Mouse (Mus musculus) retina, adult 2 months (tissue): Measurements from ENCODE around the gene Tmem219.
A peak's percentile ranks its signal among the peaks of the same experiment; 100 is the strongest.
"Not testable (repeated sequence)": the region's sequence is repeated elsewhere in the genome, so short reads cannot be mapped to it uniquely, and the experiment has no call there.

Experiments used
- DNase-seq: peaks from one replicate; pipeline ENCODE4 v3.0.0-alpha.2; 2012; ENCODE audit warnings: low read depth, low spot score

Tmem219 gene

DNA sequence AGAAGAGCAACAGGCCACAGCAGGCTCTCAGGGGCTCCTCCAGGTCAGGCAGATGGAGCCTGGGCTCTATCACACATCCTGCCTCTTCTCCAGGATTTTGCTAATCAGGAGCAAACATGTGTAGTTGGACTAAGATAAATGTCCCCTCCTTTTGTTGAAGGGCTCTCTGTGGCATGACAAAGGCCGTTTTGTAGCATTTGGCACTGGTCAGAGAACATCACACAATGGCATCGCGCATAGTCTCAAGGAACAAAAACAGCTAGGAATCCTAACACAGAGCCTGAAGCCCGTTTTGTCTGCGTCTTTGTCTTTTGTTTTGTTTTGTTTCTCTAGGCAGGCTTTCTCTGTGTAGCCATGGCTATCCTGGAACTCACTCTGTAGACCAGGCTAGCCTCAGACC lies 1.3 kb upstream of the Tmem219 start:
- no peak for DNase-seq

DNA sequence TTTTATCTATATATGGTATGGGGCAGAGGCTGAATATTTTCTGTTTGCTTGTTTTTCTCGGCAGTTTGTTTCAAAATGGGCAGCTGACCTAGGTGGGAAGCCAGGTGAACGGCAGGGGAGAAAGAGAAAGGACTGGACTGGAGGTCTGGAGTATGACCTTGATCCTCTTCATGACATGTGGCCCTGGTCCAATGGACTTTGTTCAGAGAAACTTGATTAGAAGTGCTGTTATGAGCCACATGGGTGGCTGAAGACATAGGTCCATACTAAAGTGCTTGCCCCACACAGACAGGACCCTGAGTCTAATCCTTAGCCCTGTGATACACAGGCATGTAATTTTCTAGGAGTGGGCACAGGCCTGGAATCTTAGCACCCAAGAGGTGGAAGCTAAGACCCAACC lies 1.2 kb downstream of the Tmem219 start:
- no peak for DNase-seq

DNA sequence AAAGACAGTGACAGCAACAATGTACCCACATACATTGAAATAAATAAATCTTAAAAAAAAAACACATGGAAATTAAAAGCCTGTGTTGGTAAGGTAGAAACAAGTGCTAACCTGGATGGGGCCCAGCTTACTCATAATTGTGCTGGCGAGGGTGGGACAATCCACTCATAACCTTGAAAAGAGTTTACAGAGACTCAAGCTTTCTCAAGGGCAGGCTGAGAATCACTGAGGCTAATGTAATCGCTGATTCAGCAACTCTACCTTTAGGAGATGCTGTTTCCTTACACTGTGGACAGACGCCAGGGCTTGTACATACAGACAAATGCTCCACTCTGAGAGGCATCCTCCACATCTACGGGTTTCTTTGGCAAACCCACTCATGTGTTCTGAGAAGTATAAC lies 2.7 kb downstream of the Tmem219 start:
- DNase-seq = no peak

DNA sequence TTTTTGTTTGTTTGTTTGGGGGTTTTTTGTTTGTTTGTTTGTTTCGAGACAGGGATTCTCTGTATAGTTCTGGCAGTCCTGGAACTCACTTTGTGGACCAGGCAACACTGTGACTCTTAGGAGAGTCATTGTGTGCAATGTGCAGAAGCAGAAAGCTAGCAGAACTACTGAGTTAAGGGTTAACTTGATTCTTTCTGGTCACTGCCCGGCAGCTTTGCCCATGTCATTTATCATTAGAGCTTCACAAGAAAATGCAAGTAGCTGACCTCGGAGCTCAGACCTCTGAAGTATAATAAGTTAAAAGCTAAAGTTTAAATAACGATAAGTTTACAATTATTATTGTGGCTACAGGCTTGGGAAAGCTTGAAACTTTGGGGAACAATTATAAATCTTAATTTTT lies 4.4 kb downstream of the Tmem219 start:
- DNase-seq = not testable (repeated sequence)

DNA sequence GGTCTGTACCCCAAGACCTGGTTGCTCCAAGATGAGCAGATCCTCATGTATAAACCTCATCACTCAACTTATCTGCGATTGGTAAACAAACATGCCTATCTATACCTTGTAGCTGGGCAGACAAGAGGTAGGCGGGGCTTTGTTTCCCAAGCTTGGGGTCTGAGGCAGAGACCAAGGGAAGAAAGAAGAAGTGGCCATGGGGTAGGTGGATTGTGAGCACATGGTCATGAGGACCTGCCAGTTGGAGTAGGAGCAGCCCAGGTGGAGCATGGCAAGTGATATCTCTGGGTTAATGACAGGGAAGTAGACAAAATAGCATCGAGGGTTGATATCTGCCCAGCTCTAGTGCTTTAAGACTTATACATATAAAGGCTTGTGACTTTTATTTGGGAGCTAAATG lies 7.9 kb downstream of the Tmem219 start:
- no peak for DNase-seq

DNA sequence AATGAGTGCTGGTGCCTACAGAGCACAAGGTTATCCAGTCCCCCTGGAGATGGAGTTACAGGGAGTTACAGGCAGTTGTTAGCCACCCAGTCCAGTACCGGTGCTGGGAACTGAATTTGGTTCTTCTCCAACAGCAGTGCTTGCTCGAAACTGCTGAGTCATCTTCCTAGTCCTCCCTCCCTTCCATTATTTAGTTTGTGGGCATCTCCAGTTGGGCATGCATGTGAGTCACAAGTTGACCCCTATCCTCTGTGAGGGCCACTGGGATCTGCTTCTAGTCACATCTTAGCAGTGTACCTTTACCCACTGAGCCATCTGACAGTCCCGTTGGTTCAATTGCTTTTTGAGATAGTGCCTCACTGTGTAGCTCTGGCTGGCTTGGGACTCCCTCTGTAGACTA lies 17.1 kb downstream of the Tmem219 start:
- no peak for DNase-seq

DNA sequence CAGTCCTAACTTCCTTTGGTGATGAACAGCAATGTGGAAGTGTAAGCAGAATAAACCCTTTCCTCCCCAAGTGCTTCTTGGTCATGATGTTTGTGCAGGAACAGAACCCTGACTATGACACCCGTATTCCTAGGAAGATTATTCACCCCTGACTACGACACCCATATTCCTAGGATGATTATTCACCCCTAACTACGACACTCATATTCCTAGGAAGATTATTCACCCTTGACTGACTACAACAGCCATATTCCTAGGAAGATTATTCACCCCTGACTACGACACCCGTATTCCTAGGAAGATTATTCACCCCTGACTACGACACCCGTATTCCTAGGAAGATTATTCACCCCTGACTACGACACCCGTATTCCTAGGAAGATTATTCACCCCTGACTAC lies 22.9 kb downstream of the Tmem219 start:
- DNase-seq = not testable (repeated sequence)

DNA sequence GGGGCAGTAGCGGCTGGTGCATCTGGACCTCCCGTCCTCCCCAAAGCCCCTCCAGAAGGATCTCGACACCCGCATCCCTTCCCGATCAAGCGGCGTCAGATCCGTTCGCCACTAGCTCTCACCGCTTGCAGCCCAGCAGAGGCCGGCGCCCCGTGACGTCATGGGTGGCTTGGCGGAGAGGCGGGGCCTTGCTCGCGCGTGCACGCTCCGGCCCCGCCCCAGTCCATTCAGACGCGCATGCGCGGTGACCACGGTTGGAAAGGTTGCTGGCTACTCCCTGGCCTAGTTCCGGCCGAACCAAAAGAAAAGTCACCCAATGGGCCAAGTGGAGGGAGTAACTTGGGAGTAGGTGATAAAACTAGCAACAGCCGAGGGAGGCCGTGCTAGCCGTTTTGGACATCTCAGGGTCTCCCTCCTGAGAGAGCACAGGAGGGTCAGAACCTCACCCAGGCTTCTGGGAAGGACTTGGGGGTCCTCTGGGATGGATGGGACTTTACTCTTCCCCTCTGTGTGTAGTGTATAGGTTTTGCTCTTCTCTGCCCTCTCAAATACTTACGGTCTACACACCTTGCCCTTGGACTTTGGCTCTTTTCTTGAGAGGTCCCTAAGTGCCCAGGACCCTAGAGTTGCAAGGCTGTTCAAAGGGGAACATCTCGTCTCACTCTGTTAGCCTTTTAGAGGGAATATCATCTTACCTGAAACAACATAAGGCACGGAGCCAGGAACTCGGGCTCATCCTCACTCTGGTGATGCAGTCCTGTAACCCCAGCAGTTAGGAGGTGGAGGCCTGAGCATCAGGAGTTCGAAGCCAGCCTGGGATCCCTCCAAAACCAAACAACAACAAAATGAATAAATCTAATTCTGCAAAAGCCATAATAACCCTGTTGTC lies 24.4 kb downstream of the Tmem219 start:
- peak; percentile 88 for DNase-seq

DNA sequence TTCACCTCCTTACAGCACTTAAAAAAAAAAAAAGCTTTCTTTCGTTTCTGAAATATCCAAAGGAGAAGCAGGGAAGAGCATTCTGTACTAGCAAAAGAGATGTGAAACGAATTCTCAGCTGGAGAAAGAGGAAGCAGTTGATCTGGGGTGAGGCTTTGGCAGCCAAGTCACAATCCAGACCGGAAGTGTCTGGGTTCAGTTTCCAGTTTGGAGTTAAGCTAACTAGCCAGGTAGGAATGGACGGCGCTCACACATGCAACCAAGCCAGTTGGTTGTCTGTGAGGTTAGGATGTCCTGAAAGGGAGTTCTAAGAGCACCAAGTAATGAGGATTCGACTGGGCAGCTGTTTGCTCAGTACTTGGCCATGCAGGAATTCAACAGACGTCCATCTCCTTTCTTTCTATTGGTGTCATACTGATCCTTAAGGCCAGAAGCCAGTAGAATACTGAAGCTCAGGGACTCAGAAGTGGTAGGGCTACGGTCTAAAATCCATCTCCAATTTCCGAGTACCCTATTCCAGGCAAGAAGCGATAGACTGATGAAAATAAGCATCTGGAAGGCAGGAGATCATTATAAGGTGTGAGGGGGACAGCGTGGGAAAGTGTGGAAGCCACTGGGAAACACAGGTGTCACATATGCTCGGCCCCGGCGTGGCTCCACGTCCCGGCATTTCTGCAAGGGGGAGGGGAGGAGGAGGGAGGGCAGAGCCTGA lies 25.2 kb downstream of the Tmem219 start:
- DNase-seq = no peak

DNA sequence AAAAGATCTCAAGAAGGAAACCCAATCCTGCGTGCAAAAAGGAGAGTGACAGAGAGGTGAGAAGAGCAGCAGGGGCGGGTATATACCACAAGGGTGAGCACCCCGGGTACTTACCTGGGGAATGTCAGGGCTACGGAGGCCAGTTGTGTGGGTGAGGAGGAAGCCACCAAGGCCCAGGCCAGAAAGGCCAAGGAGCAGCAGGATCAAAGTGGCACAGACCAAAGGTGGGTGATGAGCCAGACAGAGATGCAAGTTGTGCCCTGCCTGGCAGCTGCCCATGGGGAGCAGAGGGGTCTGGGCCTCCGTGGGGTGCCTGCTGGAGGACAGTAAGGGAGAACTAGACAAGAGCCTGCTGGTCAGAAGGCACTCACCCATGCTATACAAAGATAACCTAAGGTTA lies 25.8 kb downstream of the Tmem219 start:
- no peak for DNase-seq

DNA sequence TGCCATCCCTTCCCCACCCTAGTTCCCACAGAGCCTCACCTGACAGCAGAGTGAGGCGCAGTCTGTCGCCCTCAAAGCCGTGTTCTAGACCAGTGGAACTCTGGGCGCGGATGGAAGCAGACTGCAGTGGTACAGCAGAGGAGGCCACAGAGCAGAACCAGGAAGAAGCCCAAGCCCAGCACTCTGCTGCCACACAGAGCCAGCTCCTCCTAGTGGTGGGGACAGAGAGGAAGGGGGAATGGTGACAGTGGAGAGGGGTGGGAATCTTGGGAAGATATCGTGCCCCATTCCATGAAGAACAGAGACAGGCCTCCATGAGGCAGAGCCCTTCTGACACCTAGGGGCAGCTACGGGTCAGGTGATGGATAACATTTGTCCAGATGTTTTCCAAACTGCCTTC lies 33.9 kb downstream of the Tmem219 start:
- no peak for DNase-seq

DNA sequence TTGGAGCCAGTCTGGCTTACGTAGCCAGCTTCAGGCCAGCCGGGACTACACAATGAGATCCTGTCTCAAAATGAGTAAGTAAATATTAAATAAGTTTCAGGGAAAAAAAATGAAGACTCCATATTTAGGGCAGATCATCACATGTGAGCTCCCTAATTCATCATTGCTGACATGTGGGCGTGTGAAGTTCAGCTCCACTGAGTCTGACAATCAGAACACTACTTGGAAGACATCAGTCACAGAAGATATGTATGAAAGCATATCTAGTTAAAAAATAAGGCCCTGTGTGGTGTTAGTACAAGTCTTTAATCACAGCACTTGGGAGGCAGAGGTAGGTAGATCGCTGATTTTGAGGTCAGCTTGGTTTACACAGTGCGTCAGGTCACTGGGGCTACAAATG lies 35.4 kb downstream of the Tmem219 start:
- DNase-seq = no peak

DNA sequence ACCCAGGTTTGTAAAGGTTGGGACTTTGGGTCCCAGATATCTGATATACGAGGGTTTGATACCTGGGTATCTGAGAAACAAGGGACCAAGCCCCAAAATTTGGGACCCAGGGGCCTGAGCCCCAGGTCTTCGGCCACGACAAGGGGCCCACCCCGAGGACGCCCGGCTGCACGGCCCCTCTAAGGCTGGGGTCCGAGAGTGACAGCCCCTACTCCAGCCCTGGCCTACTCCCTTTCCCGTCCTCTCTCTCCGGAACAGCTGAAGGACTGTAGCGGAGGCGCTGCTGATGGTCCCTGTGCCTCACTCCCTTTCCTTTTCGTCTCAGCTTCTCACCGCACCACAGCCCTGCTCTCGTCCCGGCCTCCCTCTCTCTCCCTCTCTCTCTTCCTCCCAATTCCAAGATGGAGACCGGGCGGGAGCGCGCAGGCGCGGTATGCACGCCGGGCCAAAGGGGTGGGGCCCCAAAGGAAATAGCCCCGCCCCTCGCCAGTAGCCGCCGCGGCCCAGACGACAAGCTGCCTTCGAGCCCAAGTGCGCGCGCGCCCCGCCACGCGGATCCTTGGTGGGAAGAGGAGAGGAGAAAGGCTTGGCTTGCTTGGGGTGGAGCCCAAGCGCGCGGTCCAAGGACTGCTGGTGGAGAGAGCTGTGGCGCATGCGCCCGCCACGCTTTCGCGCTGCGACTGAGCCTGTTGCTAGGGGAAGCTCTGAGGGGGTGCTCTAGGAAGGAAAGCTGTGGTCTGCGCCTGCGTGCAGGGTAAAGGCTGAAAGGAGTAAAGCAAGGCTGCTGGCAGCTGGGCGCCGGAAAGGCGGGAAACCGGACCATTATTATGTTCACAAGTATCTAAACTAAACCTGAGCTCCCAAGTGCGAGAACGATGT lies 38.2 kb downstream of the Tmem219 start, which contains the start of gene Taok2:
Gene Taok2 (minus strand): TSS at position 418 of the 879 bp plus-strand sequence.
- peak; percentile 87 for DNase-seq

DNA sequence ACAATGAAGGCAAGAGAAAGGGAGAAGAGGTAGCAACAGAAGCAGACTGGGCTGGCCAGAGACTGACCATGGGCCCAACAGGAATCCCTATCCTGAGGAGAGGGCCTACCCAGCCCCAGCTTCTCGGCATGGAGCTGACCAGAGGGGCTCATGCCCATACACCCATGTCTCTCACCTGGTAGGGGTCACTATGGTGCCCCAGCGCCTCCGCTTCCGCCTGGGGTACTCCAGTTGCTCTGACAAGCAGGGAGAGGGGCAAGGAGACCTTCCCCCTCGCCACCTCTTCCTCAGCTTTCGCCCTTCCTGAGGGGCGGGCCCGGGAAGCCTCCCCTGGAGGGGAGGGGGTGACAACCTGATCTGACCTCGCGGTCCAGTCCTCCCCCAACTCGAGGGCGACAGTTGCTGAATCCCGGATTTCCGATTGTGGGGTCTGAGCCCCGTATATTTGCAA lies 39.0 kb downstream of the Tmem219 start:
- no peak for DNase-seq

DNA sequence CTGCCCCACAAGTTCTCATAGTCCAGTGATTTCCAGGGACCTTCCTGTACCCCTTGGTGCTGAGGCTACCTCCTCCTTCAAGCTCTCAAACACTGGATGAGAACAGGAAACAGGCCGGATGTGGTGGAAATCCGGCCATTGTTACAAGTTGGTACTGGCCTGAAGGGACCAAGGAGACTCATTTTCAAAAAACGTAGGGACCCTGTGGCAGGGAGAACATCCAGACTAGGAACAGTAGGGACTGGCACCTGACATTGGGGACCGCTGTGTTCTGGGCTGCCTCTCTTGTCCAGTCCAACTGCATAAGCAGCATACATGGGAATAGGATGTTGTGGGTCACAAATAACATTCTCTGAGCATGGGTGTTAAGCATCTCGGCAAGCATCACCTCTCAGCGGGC lies 41.7 kb downstream of the Tmem219 start:
- no peak for DNase-seq

DNA sequence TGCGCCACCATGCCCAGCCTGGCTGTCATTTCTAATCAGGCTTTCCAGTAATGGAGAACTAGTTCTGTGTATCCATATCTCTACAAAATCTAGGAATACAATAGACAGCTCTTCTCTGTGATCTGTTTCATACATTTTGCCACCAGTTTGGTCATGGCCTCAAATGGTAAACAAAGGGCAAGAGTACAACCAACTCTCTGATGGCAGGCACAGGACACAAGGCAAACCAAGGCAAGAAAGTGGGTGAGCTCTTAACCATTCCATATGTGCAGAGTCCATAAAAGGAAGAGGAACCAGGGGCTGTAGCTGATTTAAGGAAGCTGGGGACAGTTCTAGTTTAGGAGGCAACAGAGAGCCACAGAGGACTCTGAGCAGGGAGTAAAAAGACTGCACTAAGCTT lies 45.5 kb downstream of the Tmem219 start:
- DNase-seq = no peak

DNA sequence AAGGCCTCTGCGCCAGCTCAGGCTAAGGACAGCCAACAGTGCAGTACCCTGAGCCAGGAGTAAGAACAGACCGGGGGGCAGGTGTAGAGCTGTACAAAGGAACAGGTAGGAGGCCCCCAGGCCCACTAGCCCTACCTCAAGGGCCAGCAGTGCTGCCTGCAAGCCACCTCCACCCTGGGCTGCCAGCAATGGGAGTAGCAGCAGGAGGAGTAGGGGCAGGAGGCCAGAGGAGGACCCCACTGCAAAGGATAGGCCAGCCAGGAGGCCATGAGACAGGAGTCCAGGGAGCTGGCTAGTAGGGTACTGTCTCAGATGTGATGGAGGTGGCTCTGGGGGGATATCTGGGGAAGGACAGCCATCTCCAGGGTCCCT lies 52.2 kb downstream of the Tmem219 start:
- no peak for DNase-seq

DNA sequence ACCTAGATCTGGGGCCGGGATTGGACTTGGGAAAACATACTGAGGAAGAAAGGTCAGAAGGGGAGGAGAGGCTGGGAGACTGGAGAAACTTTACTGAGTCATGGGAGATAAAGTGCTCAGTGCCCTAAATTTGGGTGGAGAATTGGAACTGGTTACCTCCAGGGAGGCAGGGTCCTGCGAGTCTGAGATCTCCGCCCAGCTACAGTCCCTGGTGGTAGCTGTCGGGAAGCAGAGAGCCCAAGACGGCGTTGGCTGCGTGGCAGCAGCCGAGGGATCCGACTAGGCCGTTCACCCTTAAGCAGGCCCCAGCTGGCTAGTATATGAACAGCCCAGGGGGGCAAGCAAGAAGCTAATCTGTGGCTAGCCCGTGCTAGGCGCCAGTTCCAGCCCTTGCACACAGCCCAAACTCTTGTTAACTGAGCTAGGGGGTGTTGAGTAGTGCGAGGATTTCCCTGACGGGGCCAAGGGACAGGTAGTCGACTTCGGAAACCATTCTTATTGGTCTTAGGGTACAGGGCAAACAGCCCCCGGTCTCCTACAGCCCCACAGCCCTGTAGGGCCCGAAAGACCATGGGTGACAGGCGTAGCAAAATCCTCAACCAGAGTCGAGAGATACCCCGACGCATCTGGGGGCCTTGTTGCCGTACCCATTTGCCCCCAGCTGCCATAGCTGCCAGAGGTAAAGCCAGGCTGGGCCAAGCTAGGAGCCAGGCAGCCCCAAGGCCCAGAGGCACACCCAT lies 52.8 kb downstream of the Tmem219 start:
- DNase-seq = no peak

DNA sequence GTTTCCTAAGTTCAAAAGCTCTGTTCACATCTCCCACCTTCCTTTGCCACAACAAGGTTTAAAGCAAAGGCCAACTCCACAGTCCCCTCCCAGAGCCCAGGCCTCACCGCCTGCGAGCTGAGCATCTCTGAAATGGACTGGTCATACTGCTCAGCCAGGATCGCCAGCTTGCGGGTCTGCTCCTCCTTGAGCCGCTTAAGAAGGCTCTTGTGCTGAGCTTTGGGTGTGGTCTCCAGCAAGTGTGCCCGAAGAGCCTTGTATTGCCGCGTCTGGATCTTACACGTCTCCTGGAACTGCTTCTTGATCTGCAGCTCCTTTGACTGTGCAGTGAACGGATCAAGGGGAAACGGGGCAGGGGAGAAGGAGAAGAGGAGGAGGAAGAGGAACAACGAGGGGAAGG lies 54.7 kb downstream of the Tmem219 start:
- DNase-seq = no peak

DNA sequence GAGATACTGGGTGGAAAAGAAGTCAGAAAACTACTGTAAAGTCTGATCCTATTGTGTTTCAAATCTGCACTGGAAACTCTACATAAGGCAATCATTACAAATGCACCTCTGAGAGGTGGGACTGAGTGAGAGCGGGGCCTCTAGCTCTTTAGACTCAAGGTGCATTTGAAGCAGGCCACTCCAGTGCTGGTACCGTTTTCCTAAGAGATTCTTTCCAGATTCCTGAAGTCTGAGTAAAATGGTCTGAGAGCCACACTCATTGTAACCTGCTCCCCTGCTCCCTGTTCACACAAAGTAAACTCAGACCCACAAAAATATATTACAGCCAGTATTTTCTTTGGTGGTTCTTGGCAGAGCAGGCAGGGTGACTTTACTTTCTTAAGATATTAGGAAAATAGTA lies 55.2 kb downstream of the Tmem219 start:
- no peak for DNase-seq

DNA sequence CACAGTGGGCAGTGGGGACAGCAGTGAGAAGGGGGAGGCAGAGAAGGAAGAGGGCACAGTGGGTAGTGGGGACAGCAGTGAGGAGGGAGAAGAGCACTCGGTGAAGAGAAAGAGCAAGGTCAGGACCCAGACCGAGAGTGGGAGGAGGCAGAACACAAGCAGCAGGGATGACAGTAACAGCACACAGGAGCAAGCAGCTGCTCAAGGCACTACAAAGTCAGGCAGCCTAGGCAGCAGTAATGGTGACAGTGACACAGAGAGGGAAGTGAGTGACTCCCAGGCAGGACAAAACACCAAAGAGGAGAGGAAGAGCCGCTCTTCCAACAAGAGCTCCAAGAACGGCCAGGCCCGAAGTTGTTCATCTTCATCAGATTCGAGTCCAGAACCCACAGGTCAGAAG lies 58.9 kb downstream of the Tmem219 start:
- no peak for DNase-seq
